Mouse (Mus musculus): Measurements from ENCODE around the gene Hoxd8. TPM values are rescaled to one million over a fixed set of nuclear protein-coding genes. Genes with fewer than 3 reads are reported as not detected.

Hoxd8 gene
- polyA plus RNA-seq, 1 experiment = 1.1 TPM

DNA sequence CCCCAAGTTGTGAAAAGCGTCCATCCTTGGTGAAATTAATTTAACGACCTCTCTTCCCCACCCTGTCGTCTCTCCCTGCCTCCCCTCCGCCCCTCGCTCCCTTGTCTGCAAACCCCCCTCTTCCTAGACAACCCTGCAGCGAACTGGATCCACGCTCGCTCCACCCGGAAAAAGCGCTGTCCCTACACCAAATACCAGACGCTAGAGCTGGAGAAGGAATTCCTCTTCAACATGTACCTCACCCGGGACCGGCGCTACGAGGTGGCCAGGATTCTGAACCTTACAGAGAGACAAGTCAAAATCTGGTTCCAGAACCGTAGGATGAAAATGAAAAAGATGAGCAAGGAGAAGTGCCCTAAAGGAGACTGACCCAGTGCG lies 5.4 kb upstream of the Hoxd8 start:
- Histone ChIP-seq H3K36me3 (ENCODE audit: control insufficient read depth, insufficient read depth, low read length) (no peaks in the 10 kb centered on the region), H3K27me3 (ENCODE audit: control insufficient read depth, insufficient read depth, low read length) (peaks cover 23% of the 10 kb centered on the region)
- no peak for TF ChIP-seq POLR2A (IDR thresholded peaks at IDR 0.05; ENCODE audit: control insufficient read depth, extremely low read depth, insufficient read depth, low read length, poor library complexity)
- TF ChIP-seq CTCF (IDR thresholded peaks at IDR 0.05; ENCODE audit: borderline replicate concordance, control insufficient read depth, extremely low read depth, insufficient read depth, low read length, poor library complexity) = no peak

DNA sequence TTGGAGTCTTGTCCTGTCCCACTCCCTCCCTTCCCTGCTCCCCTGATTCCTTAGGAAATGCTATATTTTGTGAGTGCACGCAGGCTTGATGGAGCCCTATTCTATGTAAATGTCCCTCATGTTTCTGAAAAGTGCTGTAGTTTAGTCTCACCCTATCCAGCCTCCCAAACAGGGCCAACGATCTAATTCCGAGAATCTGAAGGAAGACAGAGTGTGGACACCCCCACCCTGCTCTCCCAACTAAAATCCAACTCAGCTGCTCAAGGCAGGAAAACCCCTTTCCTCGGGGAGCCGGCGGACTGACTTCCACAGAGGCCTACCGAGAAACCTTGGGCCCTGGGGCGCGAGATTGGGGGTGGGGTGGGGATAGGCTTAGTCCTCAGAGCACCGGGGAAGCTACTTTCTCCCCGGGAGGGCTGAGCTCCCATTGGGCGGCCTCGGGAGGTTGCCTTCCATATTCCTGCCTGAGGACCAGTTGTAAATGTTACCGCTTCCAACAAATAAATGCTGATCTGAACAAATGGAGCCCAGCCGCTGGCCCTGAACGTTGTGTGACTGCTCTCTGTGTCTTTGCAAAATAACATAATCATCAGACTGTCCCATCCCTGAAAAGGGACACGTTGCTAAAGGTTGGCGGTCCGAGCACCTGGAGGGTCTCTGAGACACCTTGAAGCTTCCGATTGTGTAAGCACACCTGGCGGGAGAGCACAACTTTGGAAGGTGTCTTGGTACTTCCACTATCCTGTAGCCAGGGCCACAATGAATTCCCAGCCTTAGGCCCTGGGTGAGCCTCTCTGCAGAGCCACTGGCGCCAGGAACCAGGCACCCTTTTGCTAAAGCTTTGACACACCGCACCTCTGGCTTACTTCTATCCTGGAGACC lies 4.5 kb upstream of the Hoxd8 start:
- Histone ChIP-seq H3K4me1 (replicated peaks; ENCODE audit: control insufficient read depth, insufficient read depth, low read length) (peaks cover 4% of the 10 kb centered on the region), H3K27me3 (ENCODE audit: control insufficient read depth, insufficient read depth, low read length) (peaks cover 23% of the 10 kb centered on the region), H3K4me3 (ENCODE audit: control insufficient read depth, insufficient read depth, low read length) (no peak overlapping the region), H3K27ac (ENCODE audit: control insufficient read depth, insufficient read depth, low read length) (no peak overlapping the region), H3K36me3 (ENCODE audit: control insufficient read depth, insufficient read depth, low read length) (no peaks in the 10 kb centered on the region)
- WGBS = 30% methylated on average over 23 of the region's 23 CpGs
- TF ChIP-seq CTCF (IDR thresholded peaks at IDR 0.05; ENCODE audit: borderline replicate concordance, control insufficient read depth, extremely low read depth, insufficient read depth, low read length, poor library complexity) = no peak
- TF ChIP-seq POLR2A (IDR thresholded peaks at IDR 0.05; ENCODE audit: control insufficient read depth, extremely low read depth, insufficient read depth, low read length, poor library complexity) = no peak
- DNase-seq = no peak

More for the DNA sequence above, 5.4 kb upstream of the Hoxd8 start:
- H3K4me3 ChIP-seq (ENCODE audit: control insufficient read depth, insufficient read depth, low read length) = no peak overlapping the region
- 17% methylated on average over 17 of the region's 17 CpGs for WGBS
- H3K4me1 ChIP-seq (replicated peaks; ENCODE audit: control insufficient read depth, insufficient read depth, low read length) = no peaks in the 10 kb centered on the region; the same call in 1 of the 2 replicates
- DNase-seq = no peak
- no peak overlapping the region for H3K27ac ChIP-seq (ENCODE audit: control insufficient read depth, insufficient read depth, low read length)

GRCm38 (mm10) chr2:74700546-74701112 lies 3.8 kb upstream of the Hoxd8 start:
- no peak overlapping the region for H3K27ac ChIP-seq (ENCODE audit: control insufficient read depth, insufficient read depth, low read length)
- H3K27me3 ChIP-seq (ENCODE audit: control insufficient read depth, insufficient read depth, low read length) = peaks cover 25% of the 10 kb centered on the region
- H3K4me3 ChIP-seq (ENCODE audit: control insufficient read depth, insufficient read depth, low read length) = no peak overlapping the region
- H3K36me3 ChIP-seq (ENCODE audit: control insufficient read depth, insufficient read depth, low read length) = no peaks in the 10 kb centered on the region
- WGBS = 31% methylated on average over 22 of the region's 22 CpGs
- DNase-seq = no peak
- TF ChIP-seq CTCF (IDR thresholded peaks at IDR 0.05; ENCODE audit: borderline replicate concordance, control insufficient read depth, extremely low read depth, insufficient read depth, low read length, poor library complexity) = no peak
- no peak for TF ChIP-seq POLR2A (IDR thresholded peaks at IDR 0.05; ENCODE audit: control insufficient read depth, extremely low read depth, insufficient read depth, low read length, poor library complexity)
- H3K4me1 ChIP-seq (replicated peaks; ENCODE audit: control insufficient read depth, insufficient read depth, low read length) = peaks cover 10% of the 10 kb centered on the region

DNA sequence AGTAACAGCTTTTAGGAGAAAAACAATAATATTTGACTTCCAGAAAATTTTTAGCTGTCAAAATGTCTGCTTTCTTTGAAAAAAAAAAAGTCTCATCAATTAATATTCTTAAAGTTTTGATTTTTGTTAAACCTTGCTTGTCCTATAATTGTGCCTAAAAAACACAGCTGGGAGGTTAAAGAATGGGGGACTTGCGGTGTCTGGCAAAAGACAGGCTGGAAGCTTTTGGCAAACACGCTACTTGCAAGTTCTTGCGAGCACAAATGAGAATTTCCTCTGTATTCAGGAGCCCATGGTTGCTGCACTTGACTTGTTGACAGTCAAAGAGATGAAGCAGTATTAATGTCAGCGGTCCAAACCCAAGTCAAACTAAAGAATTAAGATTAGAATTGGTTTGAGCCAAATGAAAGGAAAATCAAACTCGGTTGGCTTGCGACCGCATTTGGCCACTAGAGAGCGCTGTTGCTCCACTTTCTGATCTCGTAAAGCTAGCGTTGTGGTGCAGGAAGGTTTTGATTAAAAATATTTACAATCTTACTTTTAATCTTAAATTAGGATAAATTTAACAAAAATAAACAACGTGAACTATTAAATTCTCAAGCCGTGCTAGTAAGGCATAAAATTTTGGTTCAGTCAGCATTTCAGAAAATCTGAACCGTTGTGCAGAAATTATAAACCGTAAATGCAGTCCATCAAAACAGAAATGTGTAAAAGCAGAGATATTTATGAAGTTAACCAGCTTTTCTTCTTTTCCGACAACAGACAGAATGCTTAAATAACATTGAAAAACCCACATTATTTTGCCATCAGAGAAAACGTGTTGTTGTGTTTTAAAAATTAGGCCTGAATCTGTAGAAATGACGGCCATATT lies 2.2 kb upstream of the Hoxd8 start:
- peak; percentile 62 for DNase-seq
- Histone ChIP-seq H3K4me3 (ENCODE audit: control insufficient read depth, insufficient read depth, low read length) (no peak overlapping the region), H3K36me3 (ENCODE audit: control insufficient read depth, insufficient read depth, low read length) (no peaks in the 10 kb centered on the region), H3K27ac (ENCODE audit: control insufficient read depth, insufficient read depth, low read length) (no peak overlapping the region), H3K27me3 (ENCODE audit: control insufficient read depth, insufficient read depth, low read length) (peaks cover 24% of the 10 kb centered on the region), H3K4me1 (replicated peaks; ENCODE audit: control insufficient read depth, insufficient read depth, low read length) (peaks cover 11% of the 10 kb centered on the region)
- WGBS = 21% methylated on average over 17 of the region's 17 CpGs
- no peak for TF ChIP-seq CTCF (IDR thresholded peaks at IDR 0.05; ENCODE audit: borderline replicate concordance, control insufficient read depth, extremely low read depth, insufficient read depth, low read length, poor library complexity)
- TF ChIP-seq POLR2A (IDR thresholded peaks at IDR 0.05; ENCODE audit: control insufficient read depth, extremely low read depth, insufficient read depth, low read length, poor library complexity) = no peak

DNA sequence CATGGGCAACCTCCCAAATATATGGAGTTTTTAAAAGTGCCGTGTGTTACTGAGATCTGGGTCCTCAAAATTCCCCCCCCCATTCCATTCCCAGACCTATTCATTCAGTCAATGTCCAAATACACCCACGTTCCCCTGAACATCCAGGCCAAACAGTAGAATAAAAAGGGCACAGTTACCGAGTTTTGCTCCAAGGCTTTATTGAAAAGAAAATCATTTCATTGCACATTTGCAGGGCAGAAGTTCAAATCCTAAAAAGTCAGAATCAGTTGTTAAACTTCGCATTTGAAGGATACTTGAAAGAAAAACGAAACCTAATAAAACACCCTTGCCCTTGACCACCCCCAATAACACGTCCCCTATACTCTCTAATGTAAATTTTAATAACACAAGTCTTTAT lies 1.6 kb upstream of the Hoxd8 start:
- no peaks in the 10 kb centered on the region for H3K36me3 ChIP-seq (ENCODE audit: control insufficient read depth, insufficient read depth, low read length)
- H3K27me3 ChIP-seq (ENCODE audit: control insufficient read depth, insufficient read depth, low read length) = peaks cover 27% of the 10 kb centered on the region
- peaks cover 11% of the 10 kb centered on the region for H3K4me1 ChIP-seq (replicated peaks; ENCODE audit: control insufficient read depth, insufficient read depth, low read length)
- WGBS = 53% methylated on average over 6 of the region's 6 CpGs
- H3K4me3 ChIP-seq (ENCODE audit: control insufficient read depth, insufficient read depth, low read length) = no peak overlapping the region
- H3K27ac ChIP-seq (ENCODE audit: control insufficient read depth, insufficient read depth, low read length) = no peak overlapping the region
- no peak for TF ChIP-seq POLR2A (IDR thresholded peaks at IDR 0.05; ENCODE audit: control insufficient read depth, extremely low read depth, insufficient read depth, low read length, poor library complexity)
- TF ChIP-seq CTCF (IDR thresholded peaks at IDR 0.05; ENCODE audit: borderline replicate concordance, control insufficient read depth, extremely low read depth, insufficient read depth, low read length, poor library complexity) = no peak
- no peak for DNase-seq

GRCm38 (mm10) chr2:74703317-74703716 lies 1.1 kb upstream of the Hoxd8 start:
- 34% methylated on average over 10 of the region's 10 CpGs for WGBS
- Histone ChIP-seq H3K36me3 (ENCODE audit: control insufficient read depth, insufficient read depth, low read length) (no peaks in the 10 kb centered on the region), H3K4me1 (replicated peaks; ENCODE audit: control insufficient read depth, insufficient read depth, low read length) (peaks cover 11% of the 10 kb centered on the region), H3K4me3 (ENCODE audit: control insufficient read depth, insufficient read depth, low read length) (no peak overlapping the region), H3K27me3 (ENCODE audit: control insufficient read depth, insufficient read depth, low read length) (peaks cover 22% of the 10 kb centered on the region), H3K27ac (ENCODE audit: control insufficient read depth, insufficient read depth, low read length) (no peak overlapping the region)
- no peak for TF ChIP-seq POLR2A (IDR thresholded peaks at IDR 0.05; ENCODE audit: control insufficient read depth, extremely low read depth, insufficient read depth, low read length, poor library complexity)
- DNase-seq = no peak
